Mouse (Mus musculus): Measurements from ENCODE around the gene Zic2. TPM values are rescaled to one million over a fixed set of nuclear protein-coding genes. Genes with fewer than 3 reads are reported as not detected.
"Not testable (repeated sequence)": the region's sequence is repeated elsewhere in the genome, so short reads cannot be mapped to it uniquely, and the experiment has no call there.

Gene Zic2
- total RNA-seq (2021), result 10 to 100 TPM; 16.0 to 16.5 TPM

DNA sequence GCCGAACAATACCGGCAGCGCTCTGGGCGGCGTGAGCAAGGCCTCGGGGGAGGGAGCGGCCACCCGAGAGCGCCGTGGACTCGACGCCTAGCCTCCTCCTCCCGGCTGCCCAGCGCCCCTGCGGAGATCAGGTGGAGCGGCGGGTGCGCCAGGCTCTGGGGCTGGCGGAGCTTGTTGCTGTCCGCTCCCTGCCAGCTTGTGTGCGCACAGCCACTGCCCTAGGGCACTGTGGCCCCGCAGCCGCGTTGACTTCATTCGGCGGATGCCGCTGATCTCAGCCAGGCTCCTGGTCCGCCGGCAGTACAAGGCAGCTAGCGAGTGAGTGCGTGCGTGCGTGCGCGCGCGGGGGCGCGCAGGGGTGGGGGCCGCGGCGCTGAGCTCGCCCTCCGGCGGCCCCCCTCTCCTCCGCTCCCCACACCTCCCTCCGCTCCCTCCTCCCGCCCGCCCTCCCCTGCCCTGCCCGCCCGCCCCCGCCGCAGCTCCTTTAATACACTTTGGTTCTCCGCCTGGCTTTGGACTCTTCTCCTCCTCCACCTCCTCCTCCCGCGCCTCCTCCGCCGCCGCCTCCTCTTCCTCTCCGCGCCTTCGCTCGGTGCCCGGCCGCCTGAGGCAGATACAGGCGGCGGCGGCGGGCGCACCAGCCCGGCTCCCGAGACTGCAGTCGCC, at the start of gene Zic2:
Zic2 (plus strand) TSS at position 545 of the 666 bp plus-strand sequence.
- intact Hi-C loops (cut with DNase I), result loop anchor here (5.0 kb wide), 3 partner anchors 68 to 248 kb away; no protein-coding TSS in a partner anchor
- no peak for DNase-seq (ENCODE audit: low spot score in 2 of 2)

DNA sequence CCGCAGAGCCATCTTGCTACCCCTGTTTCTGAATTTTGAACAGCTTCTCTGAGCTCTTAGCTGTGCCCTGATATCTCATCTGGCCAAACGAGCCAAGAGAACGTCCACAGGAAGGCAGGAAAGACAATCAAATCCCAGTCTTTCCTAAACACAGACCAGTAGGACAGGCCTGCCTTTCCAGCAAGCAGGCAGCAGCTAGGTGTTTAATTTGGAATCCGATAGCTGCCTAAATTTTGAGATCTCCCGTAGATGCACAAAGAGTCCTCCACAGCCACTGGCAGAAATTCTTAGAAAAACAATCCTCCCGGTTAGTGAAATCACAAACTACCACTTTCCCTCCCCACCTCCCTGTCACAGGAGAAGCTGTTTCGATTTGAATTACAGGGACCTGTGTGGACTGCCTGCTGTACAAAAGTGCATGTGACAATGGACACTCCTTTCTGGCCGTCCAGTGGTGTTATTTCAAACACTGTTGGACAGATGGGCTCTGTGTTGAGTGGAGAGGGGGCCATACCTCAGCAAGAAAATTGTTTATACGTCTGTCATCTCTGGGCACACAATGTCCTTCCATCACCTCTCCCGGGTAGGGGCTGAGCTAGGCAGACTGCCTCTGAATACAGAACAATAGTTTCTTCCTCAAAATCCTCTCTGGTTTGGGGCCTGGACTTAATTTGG, 48.6 kb upstream of the Zic2 start:
- intact Hi-C loops (cut with DNase I), result no loop called here

GRCm38 (mm10) chr14:122427204-122427560, 48.1 kb upstream of the Zic2 start:
- intact Hi-C loops (cut with DNase I), result no loop called here
- DNase-seq (ENCODE audit: low spot score in 2 of 2), result no peak

More for the DNA sequence above, 48.6 kb upstream of the Zic2 start:
- DNase-seq (ENCODE audit: low spot score in 2 of 2), result no peak

DNA sequence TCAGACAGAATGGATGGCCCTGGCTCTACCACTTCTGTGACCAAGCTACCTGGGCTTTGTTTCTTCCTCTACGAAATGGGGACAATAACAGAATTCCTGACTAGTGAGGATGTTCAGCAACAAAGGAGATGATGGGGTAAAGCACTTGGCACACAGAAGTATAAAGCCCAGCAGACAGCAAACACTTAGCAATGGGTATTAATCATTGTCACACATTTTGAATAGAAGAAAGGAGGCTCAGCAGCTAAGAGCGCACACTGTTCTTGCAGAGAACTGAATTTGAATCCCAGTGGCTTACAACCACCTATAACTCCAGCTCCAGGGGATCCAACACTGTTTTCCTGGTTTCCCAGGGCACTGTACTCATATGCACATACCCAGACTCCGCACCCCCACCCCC, 47.6 kb upstream of the Zic2 start:
- intact Hi-C loops (cut with DNase I), result no loop called here
- DNase-seq (ENCODE audit: low spot score in 2 of 2), result no peak

DNA sequence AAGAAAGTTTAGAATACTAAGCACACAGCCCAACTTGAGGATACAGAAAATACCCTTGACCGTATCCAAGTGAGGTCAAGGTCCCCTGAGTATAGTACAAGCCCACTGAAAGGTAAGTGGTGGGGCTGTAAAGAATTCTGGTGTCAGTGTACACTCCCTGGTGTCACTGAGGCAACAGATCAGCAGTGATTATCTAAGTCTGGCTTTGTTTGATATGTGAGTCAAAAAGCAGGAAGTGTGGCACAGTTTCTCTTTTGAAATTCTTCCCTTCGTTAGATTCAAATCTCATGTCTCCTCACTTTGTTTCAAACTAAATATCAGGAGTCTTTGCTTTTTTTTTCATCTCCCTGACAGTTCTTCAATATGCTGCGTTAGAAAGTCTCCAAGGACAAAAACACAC, 42.7 kb upstream of the Zic2 start:
- no peak for DNase-seq (ENCODE audit: low spot score in 2 of 2)

DNA sequence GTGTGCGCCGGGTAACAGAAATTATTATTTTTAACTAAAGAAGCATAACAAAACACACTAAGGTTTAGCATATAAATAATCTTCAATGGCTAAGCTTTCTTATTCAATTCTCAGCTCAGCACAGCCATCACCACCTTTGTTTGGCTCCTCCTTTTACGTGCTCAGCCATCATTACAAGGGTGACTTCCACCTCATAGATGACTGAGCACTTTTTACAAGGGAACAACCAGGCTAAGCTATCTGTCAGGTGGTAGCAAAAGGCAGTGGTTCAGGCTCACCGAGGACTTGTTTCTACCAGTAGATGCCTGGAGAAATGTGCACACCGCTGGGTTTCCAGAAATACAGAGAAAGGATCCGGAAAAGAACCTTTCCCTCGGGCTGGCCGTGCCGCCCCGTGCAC, 41.2 kb upstream of the Zic2 start:
- intact Hi-C loops (cut with DNase I), result no loop called here
- no peak for DNase-seq (ENCODE audit: low spot score in 2 of 2)

More for the DNA sequence above, 42.7 kb upstream of the Zic2 start:
- intact Hi-C loops (cut with DNase I), result no loop called here

- DNase-seq (ENCODE audit: low spot score in 2 of 2), result no peak
- intact Hi-C loops (cut with DNase I), result no loop called here
Measured at GRCm38 (mm10) chr14:122436850-122437249, 38.4 kb upstream of the Zic2 start.

DNA sequence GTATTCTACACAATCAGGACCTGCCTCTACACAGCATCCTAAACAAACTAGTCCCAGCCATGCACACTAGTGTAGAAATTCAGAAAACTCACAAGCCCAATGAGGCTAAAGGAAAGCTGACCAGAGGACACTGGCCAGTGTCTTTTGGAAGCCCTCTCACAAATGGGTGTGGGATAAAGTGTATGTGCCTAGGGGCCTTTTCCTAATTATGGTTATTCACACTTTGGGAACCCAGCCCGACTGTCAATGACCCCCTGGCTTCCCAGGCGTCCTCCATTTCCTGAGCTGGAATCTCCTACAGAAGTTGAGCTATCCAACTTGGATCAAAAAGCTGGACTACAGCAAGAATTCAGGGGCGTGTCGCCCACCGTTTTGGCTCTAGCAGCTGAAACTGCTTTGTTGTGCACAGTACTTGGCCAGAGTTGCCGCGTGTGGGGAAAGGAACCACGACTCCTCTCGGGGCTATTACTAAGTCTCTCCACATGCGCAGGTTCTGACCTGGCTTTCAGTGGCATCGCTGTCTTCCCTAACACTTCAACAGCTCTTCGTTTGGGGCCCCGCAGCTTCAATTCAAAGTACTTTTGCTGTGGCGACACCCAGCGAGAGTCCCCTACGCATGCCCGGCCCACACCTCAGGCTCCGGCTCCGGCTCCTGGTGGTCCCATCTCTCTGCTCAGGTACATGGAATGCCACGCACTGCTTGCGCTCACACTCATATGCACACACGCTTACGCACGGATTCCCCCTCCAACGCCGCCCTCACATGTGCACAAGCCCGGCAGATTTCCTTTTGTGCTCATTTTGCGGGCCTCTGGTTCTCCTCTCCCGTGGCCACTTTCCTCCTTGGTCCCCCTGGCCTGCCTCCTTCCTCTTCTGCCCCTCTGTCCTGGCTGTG, 25.4 kb upstream of the Zic2 start:
- DNase-seq (ENCODE audit: low spot score in 2 of 2), result no peak
- intact Hi-C loops (cut with DNase I), result loop anchor here (5.0 kb wide), 3 partner anchors 37 to 223 kb away; no protein-coding TSS in a partner anchor

DNA sequence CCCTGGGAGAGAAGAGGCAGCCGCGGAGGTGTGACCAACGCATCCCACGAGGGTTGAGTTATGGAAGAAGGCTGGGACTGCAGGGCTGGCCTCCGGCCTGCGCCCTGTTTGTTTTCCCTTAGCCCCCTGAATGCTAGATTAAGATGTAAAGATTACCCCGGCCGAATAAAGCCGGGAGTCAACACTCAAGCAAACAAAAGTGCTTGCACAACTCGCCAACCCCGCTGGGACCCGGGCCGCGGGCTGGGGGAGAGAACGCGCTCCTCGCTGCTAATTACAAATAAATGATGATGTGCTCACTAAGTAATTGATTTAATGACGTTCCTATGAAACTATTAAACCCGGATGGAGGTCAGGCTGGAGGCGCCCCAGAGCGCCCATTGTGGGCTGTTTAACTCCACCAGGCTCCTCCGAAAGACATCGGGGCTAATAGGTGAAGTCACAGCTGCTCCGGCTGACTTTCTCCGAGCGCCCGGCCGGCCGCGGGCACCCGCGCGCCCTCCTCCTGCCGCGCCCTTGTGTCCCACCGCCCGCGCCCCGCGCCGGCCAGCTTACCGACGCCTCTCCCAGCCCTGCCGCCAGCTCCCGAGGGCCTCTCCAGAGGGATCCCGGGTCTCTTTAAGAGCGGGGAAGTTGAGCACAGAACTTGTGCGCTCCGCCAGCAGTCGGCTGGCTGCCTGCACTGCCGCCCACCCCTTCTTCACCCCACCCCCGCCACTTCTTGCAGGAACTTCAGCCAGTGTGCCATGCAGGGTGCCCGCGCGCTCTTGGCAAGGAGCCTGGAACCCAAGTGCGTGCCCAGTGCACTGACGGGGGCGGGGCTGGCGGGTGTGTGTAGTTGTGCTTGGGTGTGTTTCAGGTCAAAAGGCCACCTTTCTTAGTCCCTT, 24.5 kb upstream of the Zic2 start, which contains the start of gene Gm5089:
Gm5089 (minus strand) TSS at position 620 of the 887 bp plus-strand sequence.
- peak in 1 of 2 experiments; percentile 37 for DNase-seq (ENCODE audit: low spot score in 2 of 2)
- intact Hi-C loops (cut with DNase I), result loop anchor here (5.0 kb wide), 3 partner anchors 37 to 223 kb away; no protein-coding TSS in a partner anchor

DNA sequence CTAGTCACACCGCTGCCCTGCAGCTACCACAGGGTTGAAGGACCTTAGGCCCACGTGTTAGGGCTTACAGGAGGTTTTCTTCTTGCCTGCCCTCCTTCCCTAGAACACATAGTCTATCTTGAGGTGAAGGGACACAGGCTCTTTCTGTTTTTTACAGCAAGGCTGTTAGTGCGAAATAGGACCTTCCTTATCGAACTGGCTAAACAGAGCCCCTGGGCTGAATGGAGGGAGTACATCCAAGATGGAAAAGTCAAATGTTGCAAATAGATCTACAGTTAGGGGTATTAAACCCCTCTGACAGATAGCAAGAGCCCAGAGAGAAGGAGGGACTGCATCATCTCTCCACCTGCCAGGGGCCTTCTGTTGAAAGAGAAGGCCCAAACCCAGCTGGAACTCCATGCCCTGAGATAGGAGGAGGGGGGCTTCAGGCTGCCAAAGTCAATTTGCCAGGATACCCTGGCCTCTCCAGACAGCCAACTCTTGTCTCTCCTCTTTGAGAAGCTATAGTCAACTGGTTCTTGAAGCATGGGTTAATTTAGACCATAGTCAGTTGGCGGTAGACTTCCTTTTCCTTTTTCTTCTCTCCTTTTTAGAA, 23.6 kb upstream of the Zic2 start:
- intact Hi-C loops (cut with DNase I), result loop anchor here (5.0 kb wide), 3 partner anchors 36 to 224 kb away; no protein-coding TSS in a partner anchor
- DNase-seq (ENCODE audit: low spot score in 2 of 2), result no peak

DNA sequence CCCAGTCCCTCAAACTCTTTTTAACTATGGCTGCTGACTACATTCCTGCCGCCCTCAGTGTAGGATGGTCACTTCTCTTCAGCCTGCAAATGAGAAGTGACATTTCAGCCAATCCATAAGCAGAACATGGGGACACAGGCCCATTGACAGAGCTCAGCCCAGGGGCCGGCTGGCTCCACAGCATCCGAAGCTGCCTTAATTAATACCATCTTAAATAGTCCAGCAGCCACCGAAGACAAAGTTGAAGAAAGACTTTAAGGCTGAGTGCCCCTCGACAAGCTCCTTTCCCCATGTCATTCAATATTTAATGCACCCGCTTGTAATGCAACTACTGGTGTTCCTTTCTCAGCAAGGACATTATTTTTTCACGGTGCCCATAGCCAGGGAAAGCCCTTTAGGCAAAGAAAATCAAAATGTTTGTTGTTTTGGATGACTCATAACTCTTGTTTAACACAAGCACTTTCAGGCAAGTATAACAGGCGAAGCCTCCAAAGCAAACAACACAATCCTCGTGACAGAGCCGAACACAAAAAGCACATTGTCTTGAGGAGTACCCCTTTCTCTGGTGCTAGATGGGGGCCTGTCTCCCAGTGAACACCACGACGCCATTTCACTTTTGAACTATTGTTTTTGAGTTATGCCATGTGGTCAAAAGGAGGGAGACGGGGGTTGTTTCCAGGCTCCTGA, 22.4 kb upstream of the Zic2 start:
- intact Hi-C loops (cut with DNase I), result loop anchor here (5.0 kb wide), 3 partner anchors 34 to 226 kb away; no protein-coding TSS in a partner anchor
- DNase-seq (ENCODE audit: low spot score in 2 of 2), result no peak

GRCm38 (mm10) chr14:122453388-122453995, 21.7 kb upstream of the Zic2 start:
- intact Hi-C loops (cut with DNase I), result loop anchor here (5.0 kb wide), 3 partner anchors 34 to 226 kb away; no protein-coding TSS in a partner anchor
- peak in 1 of 2 experiments; percentile 53 for DNase-seq (ENCODE audit: low spot score in 2 of 2)

- no peak for DNase-seq (ENCODE audit: low spot score in 2 of 2)
- intact Hi-C loops (cut with DNase I), result loop anchor here (5.0 kb wide), 3 partner anchors 33 to 227 kb away; no protein-coding TSS in a partner anchor
Measured at GRCm38 (mm10) chr14:122453996-122454738, 21.1 kb upstream of the Zic2 start.

- no peak for DNase-seq (ENCODE audit: low spot score in 2 of 2)
- intact Hi-C loops (cut with DNase I), result loop anchor here (5.0 kb wide), 3 partner anchors 32 to 228 kb away; no protein-coding TSS in a partner anchor
Measured at GRCm38 (mm10) chr14:122454901-122455561, 20.2 kb upstream of the Zic2 start.

- intact Hi-C loops (cut with DNase I), result no loop called here
- no peak for DNase-seq (ENCODE audit: low spot score in 2 of 2)
Measured at GRCm38 (mm10) chr14:122455562-122455958, 19.7 kb upstream of the Zic2 start.

GRCm38 (mm10) chr14:122459332-122459731, 15.9 kb upstream of the Zic2 start:
- DNase-seq (ENCODE audit: low spot score in 2 of 2); intact Hi-C loops (cut with DNase I): not testable (repeated sequence)

Data from left cerebral cortex, postnatal 25 days (tissue).